Mouse (Mus musculus) lung, adult 2 months (tissue): ENCODE measurements around the gene Tcerg1l.

Experiments
- CTCF ChIP-seq: fragments of 200-500 bp; IDR thresholded peaks from 2 replicates; pipeline ENCODE4 v1.5.1; 2011; ENCODE audit warnings: mild to moderate bottlenecking, low read length, control low read depth; ENCODE audit not compliant: insufficient read depth
- POLR2A ChIP-seq: fragments of 200-500 bp; IDR thresholded peaks from 2 replicates; pipeline ENCODE4 v1.6.1; 2011; ENCODE audit warnings: low read depth, mild to moderate bottlenecking, control low read depth, low read length, borderline replicate concordance; ENCODE audit errors: extremely low read depth

DNA sequence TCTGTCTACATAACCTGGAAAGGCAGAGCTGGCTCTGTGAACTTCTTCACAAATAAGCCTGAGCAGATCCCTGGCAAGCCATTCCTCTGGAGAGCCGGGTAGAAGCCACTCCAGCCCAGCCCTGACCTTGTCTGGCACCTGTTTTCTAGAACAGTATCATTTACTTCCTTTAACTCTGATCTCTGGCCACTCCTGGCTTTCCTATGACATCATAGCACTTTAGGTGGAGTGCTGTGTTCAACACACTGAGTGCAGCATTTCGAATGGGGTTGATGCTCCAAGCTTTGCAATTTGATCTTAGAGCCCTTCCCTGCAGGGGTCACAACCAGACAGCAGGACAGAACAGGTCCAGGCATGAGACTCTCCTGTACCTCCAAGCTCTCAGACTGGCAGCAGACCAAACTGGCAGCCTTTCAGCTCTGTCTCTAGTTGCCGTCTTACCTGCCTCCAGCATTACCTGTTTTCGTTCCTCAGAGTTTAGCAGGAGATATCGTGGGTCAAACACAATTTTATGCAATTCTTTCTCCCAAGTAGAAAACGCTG is 179.9 kb downstream of the Tcerg1l start:
- TF ChIP-seq POLR2A, result no peak
- no peak for TF ChIP-seq CTCF
